Mouse (Mus musculus) heart, postnatal 0 days (tissue): ENCODE measurements at regions not wholly inside any gene's neighbourhood (a gene's known extent, or its start where the extent isn't known, plus 50 kb on each side); places are given as distances from the start of the nearest gene placed in this dataset.

ENCODE experiments used
- CTCF ChIP-seq: IDR thresholded peaks from 2 replicates; pipeline ENCODE4 v1.5.1; 2016; ENCODE audit warnings: antibody characterized with exemption, control low read depth, low read depth
- EP300 ChIP-seq: IDR thresholded peaks from 2 replicates; pipeline ENCODE4 v1.6.1; 2016; ENCODE audit warnings: antibody characterized with exemption, low read depth

DNA sequence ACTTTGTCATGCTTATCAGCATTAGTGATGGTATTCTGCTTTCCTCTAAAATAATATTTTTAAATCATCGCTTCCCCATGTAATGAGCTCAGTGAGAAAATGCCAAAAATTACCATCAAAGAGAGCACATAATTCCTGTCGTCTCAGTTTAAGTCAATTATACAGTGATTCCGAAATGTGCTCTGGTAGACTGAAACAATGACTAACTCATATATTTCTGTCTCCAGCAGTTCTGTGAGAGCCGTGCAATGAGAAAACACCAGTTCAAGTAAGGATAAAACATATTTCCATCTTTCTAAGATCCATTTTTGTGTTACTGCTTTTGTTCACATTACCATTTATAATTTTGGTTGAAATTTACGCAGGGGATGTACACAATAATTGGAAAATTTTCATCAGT, 622.9 kb downstream of the Pla2g4a start:
- TF ChIP-seq CTCF: no peak
- TF ChIP-seq EP300: no peak
